Mouse (Mus musculus) embryonic fibroblast, embryonic 13.5 days (primary cell): Measurements from ENCODE around the gene Tsc2.

Experiments
- CTCF ChIP-seq: IDR thresholded peaks from 2 replicates; pipeline ENCODE4 v1.5.1; 2011; ENCODE audit warnings: mild to moderate bottlenecking, control low read depth, low read length, moderate library complexity, borderline replicate concordance; ENCODE audit not compliant: insufficient read depth
- POLR2A ChIP-seq: IDR thresholded peaks from 2 replicates; pipeline ENCODE4 v1.6.1; 2011; ENCODE audit warnings: low read depth, mild to moderate bottlenecking, control low read depth, low read length, moderate library complexity

DNA sequence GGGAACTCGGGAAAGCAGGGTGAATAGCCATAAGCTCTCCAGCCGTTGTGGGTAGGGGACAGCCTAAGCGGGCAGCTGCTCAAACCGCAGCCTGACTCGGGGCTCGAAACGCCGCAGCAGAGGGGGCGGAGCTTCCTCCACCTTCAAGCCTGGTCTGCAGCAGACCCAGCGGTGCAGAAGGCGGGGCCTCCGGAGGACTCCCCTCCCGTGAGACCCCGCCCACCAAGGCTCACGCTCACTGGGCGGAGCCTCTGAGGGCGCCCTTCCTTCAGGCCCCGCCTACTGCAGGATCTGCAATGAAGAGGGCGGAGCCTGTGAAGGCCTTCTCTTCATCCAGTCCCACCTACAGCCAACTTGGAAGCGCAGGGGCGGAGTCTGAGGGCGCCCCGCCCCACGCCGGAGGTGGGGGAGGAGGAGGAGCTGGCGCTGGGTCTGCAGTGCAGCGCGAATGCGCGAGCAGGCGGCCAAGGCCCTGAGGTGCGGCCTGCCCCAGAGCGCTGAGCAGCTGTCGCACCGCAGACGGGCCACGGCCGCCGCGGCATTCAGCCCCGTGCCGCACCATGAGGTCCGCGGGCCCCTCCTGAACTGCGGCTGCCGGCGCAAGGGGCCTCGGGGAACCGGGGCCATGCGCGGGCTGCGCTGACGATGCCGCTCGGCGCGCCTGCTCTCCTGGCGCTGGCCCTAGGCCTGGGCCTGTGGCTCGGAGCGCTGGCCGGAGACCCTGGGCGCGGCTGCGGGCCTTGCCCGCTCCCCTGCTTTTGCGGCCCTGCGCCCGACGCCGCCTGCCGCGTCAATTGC is 82.6 kb downstream of the Tsc2 start, which contains the start of gene Pkd1:
- TF ChIP-seq CTCF = no peak
- TF ChIP-seq POLR2A = peak; percentile 99
